Mouse (Mus musculus) splenic B cell, adult 2 months (primary cell): ENCODE measurements around the gene Tox4.

Experiments
- DNase-seq: peaks from one replicate; pipeline ENCODE4 v3.0.0-alpha.2; 2011; ENCODE audit warnings: low read depth, low spot score
- H3K27me3 ChIP-seq: 2 replicates; pipeline ENCODE4 v1.6.1; 2012; ENCODE audit warnings: mild to moderate bottlenecking, low read length, moderate library complexity, mixed read lengths; ENCODE audit not compliant: control insufficient read depth, poor library complexity, insufficient read depth, severe bottlenecking
- H3K36me3 ChIP-seq: 2 replicates; pipeline ENCODE4 v1.6.1; 2012; ENCODE audit warnings: mild to moderate bottlenecking, low read length, moderate library complexity, mixed read lengths; ENCODE audit not compliant: control insufficient read depth, poor library complexity, insufficient read depth, severe bottlenecking

Gene Tox4

DNA sequence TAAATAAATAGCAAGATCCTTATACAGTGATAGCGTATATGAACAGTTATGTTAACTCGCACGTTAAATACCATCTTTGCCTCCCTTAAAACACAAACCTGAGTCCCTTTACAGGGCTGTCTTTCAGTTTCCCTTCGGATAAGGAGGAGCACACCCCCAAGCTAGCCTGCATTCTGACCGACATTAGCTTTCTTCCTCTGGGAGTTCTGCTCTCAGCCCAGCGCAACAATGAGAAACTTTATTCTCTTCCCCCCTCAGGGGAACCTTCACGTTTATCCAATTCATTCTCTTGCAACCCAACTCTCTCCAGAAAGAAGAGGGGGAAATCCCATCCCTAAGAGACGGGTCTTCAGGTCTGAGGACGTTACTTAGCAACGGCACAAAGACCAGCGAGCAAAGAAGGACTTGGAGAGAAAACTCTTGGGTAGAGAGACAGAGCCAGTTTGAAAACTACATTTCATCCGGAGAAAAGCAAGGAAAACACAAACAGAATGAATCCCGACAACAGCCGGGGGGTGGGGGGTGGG, 48.5 kb downstream of the Tox4 start:
- H3K27me3 ChIP-seq = no peaks in the 10 kb centered on the region
- no peak for DNase-seq
- H3K36me3 ChIP-seq = no peaks in the 10 kb centered on the region

- H3K36me3 ChIP-seq = no peaks in the 10 kb centered on the region
- no peaks in the 10 kb centered on the region for H3K27me3 ChIP-seq
- DNase-seq = no peak
Observed at GRCm38 (mm10) chr14:52327910-52328812, 49.2 kb downstream of the Tox4 start, which contains the start of gene Sall2. Gene Sall2 (minus strand): TSS chr14:52328762.

GRCm38 (mm10) chr14:52331069-52331750, 52.3 kb downstream of the Tox4 start:
- H3K27me3 ChIP-seq = no peaks in the 10 kb centered on the region
- no peaks in the 10 kb centered on the region for H3K36me3 ChIP-seq
- DNase-seq = no peak

GRCm38 (mm10) chr14:52332171-52332570, 53.2 kb downstream of the Tox4 start:
- no peaks in the 10 kb centered on the region for H3K27me3 ChIP-seq
- H3K36me3 ChIP-seq = no peaks in the 10 kb centered on the region
- no peak for DNase-seq

DNA sequence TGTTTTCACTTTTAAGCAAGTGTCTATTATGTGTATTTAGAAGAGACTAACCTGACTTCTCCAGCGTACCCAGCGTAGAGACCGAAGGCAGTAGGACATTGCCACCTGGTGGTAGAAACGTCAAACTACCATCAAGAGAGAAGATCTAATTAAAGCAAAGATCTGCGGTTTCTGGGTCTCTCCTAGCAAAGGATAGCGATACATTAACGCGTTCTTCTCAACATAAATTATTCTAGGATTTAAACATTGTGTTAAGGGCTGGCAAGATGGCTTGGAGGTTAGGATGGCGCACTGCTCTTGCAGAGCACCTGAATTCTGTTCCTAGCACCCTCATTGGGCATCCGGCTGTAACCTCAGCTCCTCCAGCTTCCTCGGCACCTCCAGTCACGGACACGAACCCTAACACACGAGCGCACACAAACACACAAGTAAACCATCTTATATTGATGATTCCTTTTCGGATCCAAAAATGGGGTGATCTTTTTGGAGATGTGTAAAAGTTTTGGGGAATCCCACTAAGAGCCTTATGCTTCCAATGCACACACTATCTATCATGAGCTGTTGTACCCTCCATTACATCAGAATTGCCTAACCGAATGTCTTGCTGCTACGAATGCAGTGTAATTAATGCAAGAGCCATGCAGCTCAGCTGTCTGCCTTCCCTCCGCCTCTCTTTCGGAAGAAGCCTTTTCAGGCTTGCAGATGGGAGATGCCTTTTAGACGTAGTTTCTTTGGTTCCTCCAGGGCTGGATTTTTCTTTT, 60.0 kb downstream of the Tox4 start:
- no peaks in the 10 kb centered on the region for H3K36me3 ChIP-seq

GRCm38 (mm10) chr14:52339512-52339852, 60.5 kb downstream of the Tox4 start:
- no peak for DNase-seq
- Histone ChIP-seq H3K27me3 (no peaks in the 10 kb centered on the region), H3K36me3 (no peaks in the 10 kb centered on the region)

More for the DNA sequence above, 60.0 kb downstream of the Tox4 start:
- peak; percentile 82 for DNase-seq
- H3K27me3 ChIP-seq = no peaks in the 10 kb centered on the region
